Mouse (Mus musculus): ENCODE results near the gene Bcas3. TPM values are rescaled to one million over a fixed set of nuclear protein-coding genes. Genes with fewer than 3 reads are reported as not detected.

Gene Bcas3
- polyA plus RNA-seq, 1 experiment from 2014 or later = 32.5 TPM

DNA sequence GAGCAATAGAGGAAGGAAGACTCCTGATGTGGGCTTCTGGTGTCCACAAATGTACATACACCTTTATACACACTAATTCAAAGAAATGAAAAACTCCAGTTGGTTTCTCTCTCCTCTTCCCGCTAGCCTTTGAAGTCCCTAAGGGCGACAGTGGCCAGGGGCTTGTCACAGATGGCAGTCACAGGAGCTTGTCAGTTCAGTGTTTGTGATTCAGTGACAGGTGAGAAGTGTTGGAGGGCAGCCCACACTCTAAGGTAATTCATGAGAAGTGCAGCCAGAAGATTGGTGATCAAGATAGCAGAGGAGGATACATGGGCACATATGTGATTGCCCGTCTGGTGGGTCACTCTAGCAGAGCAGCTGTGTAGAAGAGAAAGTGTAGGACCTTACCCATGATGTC, 196.7 kb downstream of the Bcas3 start:
- Histone ChIP-seq H3K27ac (no peak overlapping the region), H3K27me3 (no peaks in the 10 kb centered on the region), H3K4me1 (no peaks in the 10 kb centered on the region), H3K9ac (no peak overlapping the region), H3K4me2 (no peak overlapping the region), H3K4me3 (no peak overlapping the region), H3K36me3 (no peaks in the 10 kb centered on the region), H3K9me3 (no peaks in the 10 kb centered on the region)
- no peak for ATAC-seq (ENCODE audit: borderline replicate concordance, extremely low read depth, low FRiP score, low TSS enrichment)
- WGBS = 74% methylated on average over 3 of the region's 3 CpGs

DNA sequence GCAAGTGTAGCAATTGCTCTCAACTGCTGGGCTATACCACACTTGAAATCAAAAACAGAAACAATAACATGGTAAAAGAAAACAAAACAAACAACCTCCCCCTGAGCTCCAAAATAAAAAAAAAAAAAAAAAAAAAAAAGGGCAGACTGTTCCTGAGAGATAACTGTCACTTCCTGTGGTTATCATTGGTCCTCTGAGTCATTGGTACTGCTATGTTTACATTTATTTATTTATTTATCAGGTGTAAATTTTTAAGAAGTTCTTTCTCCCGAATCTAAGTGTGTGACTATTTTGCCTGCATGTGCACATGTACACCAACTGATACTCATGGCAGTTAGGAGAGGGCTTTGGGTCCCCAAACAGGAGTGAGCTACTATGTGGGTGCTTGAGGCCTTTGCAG, 202.1 kb downstream of the Bcas3 start:
- ATAC-seq (ENCODE audit: borderline replicate concordance, extremely low read depth, low FRiP score, low TSS enrichment) = no peak
- Histone ChIP-seq H3K4me2 (no peak overlapping the region), H3K36me3 (no peaks in the 10 kb centered on the region), H3K9ac (no peak overlapping the region), H3K9me3 (no peaks in the 10 kb centered on the region), H3K4me3 (no peak overlapping the region), H3K27me3 (no peaks in the 10 kb centered on the region), H3K4me1 (no peaks in the 10 kb centered on the region), H3K27ac (no peak overlapping the region)
- WGBS = 12% methylated on average over 1 of the region's 1 CpGs

DNA sequence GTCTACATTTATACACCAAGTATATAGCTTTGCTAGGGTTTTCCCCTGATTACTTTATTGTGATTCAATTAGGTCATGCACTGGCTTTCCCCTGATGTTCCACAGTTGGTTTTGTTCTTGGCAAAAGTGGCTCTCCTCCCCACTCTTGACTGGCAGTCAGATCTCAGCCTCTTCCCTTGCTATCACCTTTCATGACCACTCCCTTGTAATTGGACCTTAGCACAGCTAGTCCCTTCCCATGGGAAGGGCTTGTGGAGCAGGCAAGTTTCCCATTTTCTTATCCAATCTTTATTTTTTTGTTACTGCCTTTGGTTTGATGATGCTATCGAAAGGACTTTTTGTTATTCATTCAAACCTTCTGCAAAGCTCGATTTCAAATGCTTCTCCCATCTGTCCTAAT, 202.8 kb downstream of the Bcas3 start:
- Histone ChIP-seq H3K4me3 (no peak overlapping the region), H3K9ac (no peak overlapping the region), H3K27me3 (no peaks in the 10 kb centered on the region), H3K4me2 (no peak overlapping the region), H3K9me3 (no peaks in the 10 kb centered on the region), H3K36me3 (no peaks in the 10 kb centered on the region), H3K4me1 (no peaks in the 10 kb centered on the region), H3K27ac (no peak overlapping the region)
- ATAC-seq (ENCODE audit: borderline replicate concordance, extremely low read depth, low FRiP score, low TSS enrichment) = no peak
- WGBS = 78% methylated on average over 2 of the region's 2 CpGs

DNA sequence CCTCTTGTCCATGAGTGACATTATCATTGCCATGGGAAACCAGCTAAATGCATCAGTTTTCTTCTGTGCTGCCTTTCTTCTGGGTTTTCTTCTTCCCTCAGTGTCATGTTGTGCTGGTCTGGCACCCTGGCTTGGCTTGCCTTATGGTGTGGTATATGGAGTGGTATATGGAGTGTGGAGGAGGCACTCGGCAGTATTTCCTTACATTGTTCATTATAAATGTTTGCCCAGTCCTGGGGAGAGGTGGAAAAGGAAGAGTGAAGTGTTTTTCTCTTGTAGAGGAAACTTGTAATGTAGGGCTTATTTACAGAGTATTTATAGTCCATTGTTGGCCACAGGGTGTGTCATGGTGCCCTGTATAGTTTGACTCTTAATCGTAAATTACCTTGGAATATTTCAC, 212.1 kb downstream of the Bcas3 start:
- Histone ChIP-seq H3K4me2 (no peak overlapping the region), H3K4me1 (0 out of 2 replicates have a peak, but pooled peaks cover 3% of the 10 kb centered on the region), H3K36me3 (no peaks in the 10 kb centered on the region), H3K9me3 (no peaks in the 10 kb centered on the region), H3K27me3 (no peaks in the 10 kb centered on the region), H3K27ac (no peak overlapping the region), H3K4me3 (no peak overlapping the region), H3K9ac (no peak overlapping the region)
- ATAC-seq (ENCODE audit: borderline replicate concordance, extremely low read depth, low FRiP score, low TSS enrichment) = peak; percentile 57; the same call in 1 of the 2 replicates
- WGBS = 67% methylated on average over 2 of the region's 2 CpGs

DNA sequence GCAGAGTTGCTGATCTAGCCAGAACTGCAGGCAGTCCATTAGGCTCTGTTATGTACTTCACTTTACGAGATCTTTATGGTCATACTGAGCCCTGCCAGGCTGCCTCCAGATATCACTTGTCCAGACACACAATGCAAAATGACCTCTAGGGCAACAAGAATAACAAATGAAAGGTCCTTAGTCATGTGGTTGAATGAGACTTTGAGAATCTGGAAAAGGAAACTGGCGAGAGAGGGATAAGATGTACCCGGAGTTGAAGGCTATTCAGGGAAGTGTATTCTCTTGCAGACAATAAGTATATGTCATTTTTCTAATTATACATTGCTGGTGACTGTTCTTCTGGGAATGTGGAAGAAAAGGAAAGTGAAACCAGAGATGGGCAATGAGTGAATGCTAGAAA, 218.1 kb downstream of the Bcas3 start:
- H3K36me3 ChIP-seq = no peaks in the 10 kb centered on the region
- no peak overlapping the region for H3K4me2 ChIP-seq
- H3K27ac ChIP-seq = peak overlapping the region; percentile 71
- no peaks in the 10 kb centered on the region for H3K27me3 ChIP-seq
- H3K9me3 ChIP-seq = no peaks in the 10 kb centered on the region
- peaks cover 41% of the 10 kb centered on the region for H3K4me1 ChIP-seq
- WGBS = 53% methylated on average over 3 of the region's 3 CpGs
- ATAC-seq (ENCODE audit: borderline replicate concordance, extremely low read depth, low FRiP score, low TSS enrichment) = no peak
- no peak overlapping the region for H3K4me3 ChIP-seq
- no peak overlapping the region for H3K9ac ChIP-seq

DNA sequence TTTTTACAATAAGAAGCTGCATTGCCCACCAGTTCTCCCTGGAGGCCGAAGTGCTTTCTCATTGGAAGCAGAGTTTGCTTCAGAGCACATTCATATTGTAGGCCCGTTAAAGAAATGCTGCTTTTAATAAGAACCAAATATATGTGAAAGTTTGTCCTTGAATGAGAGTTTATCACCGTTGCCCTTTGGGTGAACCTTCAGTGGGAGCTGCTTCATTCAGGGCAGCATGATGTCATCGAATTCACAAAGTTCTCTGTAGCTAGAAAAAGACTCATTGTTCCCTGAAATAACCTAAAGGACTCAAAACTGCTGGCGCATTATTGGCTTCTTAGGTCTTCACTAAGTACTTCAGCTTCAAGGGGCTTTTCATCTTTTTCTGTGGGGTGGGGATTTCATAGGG, 219.0 kb downstream of the Bcas3 start:
- Histone ChIP-seq H3K4me3 (no peak overlapping the region), H3K36me3 (no peaks in the 10 kb centered on the region), H3K27me3 (no peaks in the 10 kb centered on the region), H3K27ac (peak overlapping the region; percentile 71), H3K4me1 (peaks cover 41% of the 10 kb centered on the region), H3K9me3 (no peaks in the 10 kb centered on the region), H3K4me2 (no peak overlapping the region), H3K9ac (no peak overlapping the region)
- 29% methylated on average over 5 of the region's 5 CpGs for WGBS
- no peak for ATAC-seq (ENCODE audit: borderline replicate concordance, extremely low read depth, low FRiP score, low TSS enrichment)

DNA sequence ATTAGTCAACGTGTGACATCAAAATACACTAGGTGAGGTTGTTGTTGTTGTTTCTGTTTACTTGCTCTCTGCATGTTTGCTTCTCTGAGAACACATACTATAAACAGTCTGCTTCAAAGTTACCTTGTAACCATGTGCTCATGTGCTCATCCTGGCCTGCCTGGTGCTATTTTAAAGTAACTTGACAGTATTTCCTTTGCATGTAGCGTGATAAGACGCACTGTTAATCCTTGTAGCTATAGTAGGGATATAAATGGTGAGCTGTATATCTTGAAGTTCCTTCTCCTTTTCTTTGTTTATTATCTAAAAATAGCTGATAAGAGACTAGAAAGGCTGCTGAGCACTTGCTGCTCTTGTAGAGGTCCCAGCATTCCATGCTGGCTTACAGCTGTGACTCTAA, 219.6 kb downstream of the Bcas3 start:
- ATAC-seq (ENCODE audit: borderline replicate concordance, extremely low read depth, low FRiP score, low TSS enrichment) = no peak
- H3K27me3 ChIP-seq = no peaks in the 10 kb centered on the region
- WGBS = 40% methylated on average over 3 of the region's 3 CpGs
- H3K36me3 ChIP-seq = no peaks in the 10 kb centered on the region
- H3K9ac ChIP-seq = no peak overlapping the region
- no peak overlapping the region for H3K4me2 ChIP-seq
- H3K9me3 ChIP-seq = no peaks in the 10 kb centered on the region
- peak overlapping the region; percentile 71 for H3K27ac ChIP-seq
- no peak overlapping the region for H3K4me3 ChIP-seq
- peaks cover 47% of the 10 kb centered on the region for H3K4me1 ChIP-seq

DNA sequence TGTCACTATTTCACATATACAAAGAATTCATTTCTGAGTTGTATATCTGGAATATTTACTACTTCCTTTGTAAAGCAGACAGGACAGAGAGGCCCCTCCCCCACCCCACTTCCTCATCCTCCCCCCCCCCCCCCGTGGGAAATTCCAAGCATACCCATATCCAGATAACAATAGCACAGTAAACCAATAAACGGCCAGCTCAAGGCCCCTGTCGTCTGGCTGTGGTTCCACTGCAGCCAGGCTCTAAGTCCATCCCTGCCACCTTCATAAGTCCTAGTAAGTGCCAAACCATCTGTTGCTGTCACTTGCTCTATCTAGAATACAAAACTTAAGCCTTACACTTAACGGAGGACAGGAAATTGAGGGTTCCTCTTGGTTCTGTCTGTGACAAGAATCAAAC, 221.5 kb downstream of the Bcas3 start:
- peak overlapping the region; percentile 76; the same call in 1 of the 2 replicates for H3K27ac ChIP-seq
- no peak overlapping the region for H3K4me3 ChIP-seq
- no peak overlapping the region for H3K4me2 ChIP-seq
- no peaks in the 10 kb centered on the region for H3K27me3 ChIP-seq
- peaks cover 58% of the 10 kb centered on the region for H3K4me1 ChIP-seq
- WGBS = 4% methylated on average over 4 of the region's 4 CpGs
- peak; percentile 63 for ATAC-seq (ENCODE audit: borderline replicate concordance, extremely low read depth, low FRiP score, low TSS enrichment)
- no peak overlapping the region for H3K9ac ChIP-seq
- no peaks in the 10 kb centered on the region for H3K36me3 ChIP-seq
- H3K9me3 ChIP-seq = no peaks in the 10 kb centered on the region

DNA sequence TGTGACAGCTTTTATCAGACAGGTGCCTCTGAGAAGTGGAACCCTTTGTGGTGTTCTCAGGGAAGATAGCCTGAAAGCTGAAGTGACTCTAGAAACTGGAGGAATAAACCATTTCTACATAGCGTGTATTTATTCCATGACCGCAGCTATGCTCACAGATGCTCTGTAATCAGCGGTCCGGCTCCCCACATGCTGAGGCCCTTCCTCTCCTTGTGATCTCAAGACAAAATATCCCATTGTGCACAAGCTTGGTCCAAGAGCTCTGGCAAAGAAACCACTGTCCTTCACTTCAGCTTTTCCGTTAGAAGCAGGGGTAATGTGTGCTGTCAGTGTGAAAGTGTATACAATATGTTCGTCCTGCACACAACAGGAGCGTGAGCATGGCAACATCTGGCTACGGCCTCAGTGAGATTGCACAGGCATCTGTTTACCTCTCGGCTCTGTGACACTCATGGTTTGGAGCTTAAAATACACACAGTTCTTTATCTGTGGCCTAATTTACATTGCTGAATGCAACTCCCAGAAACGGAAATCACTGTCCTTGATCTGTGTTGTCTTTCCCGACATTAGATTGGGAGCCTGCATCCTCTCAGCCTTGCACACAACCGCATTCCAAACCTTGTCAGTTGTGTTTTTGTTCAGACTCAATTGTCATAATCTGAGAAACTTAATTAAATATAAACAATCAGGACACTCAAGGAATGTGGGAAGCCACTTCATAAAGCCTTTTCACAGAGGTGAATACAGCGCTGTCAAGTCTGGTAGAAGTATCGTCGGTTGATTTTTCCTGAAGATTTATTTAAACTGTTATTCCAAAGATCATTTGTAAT, 225.1 kb downstream of the Bcas3 start:
- Histone ChIP-seq H3K4me2 (no peak overlapping the region; the same call in 1 of the 2 replicates), H3K9ac (no peak overlapping the region), H3K4me3 (no peak overlapping the region), H3K36me3 (no peaks in the 10 kb centered on the region), H3K4me1 (peaks cover 32% of the 10 kb centered on the region), H3K27me3 (no peaks in the 10 kb centered on the region), H3K27ac (peak overlapping the region; percentile 77), H3K9me3 (no peaks in the 10 kb centered on the region)
- 25% methylated on average over 15 of the region's 15 CpGs for WGBS
- ATAC-seq (ENCODE audit: borderline replicate concordance, extremely low read depth, low FRiP score, low TSS enrichment) = peak; percentile 67

DNA sequence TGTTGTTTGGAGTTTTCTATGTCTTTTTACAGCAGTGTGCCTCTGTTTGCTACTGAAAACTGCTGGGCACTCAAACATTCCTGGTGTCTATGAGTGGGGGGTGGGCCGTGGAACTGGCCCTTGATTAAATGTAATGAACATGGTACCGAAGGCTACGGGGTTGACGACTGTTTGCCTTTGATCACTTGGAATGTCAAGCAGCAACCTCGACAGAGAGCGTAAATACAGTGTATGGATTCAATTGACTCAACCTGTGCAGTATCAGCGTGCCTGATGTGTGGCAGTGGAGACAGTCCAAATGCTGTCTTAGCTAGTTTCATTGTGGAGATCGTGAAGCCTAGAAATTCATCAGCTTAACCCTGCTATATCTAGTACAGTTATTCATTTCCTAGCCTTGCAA, 231.1 kb downstream of the Bcas3 start:
- no peak for ATAC-seq (ENCODE audit: borderline replicate concordance, extremely low read depth, low FRiP score, low TSS enrichment)
- H3K27ac ChIP-seq = no peak overlapping the region
- H3K9me3 ChIP-seq = no peaks in the 10 kb centered on the region
- H3K36me3 ChIP-seq = no peaks in the 10 kb centered on the region
- H3K27me3 ChIP-seq = no peaks in the 10 kb centered on the region
- no peak overlapping the region for H3K4me3 ChIP-seq
- no peaks in the 10 kb centered on the region for H3K4me1 ChIP-seq
- peak overlapping the region; percentile 4; the same call in 1 of the 2 replicates for H3K4me2 ChIP-seq
- H3K9ac ChIP-seq = no peak overlapping the region
- 32% methylated on average over 8 of the region's 8 CpGs for WGBS

DNA sequence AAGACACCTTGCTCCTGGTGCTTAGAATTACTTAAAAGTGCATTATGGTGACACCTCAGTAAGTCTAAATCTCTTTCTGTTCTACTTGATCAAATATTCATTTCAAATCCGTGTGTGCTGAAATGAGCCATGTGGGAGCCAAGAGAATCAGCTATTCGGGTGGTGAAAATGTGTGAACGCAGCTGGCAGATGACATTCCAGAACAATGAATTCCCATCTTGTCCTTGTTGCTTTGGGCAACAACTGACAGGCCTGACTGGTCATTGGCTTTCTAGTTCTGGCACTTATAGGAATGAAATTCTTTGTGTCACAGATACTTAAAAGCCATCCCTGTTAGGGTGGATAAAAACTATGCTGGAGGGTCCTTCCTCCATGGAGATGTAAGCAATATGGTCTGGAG, 240.7 kb downstream of the Bcas3 start:
- no peaks in the 10 kb centered on the region for H3K36me3 ChIP-seq
- H3K4me1 ChIP-seq = no peaks in the 10 kb centered on the region
- no peak overlapping the region for H3K9ac ChIP-seq
- no peak overlapping the region for H3K4me3 ChIP-seq
- 60% methylated on average over 3 of the region's 3 CpGs for WGBS
- no peak for ATAC-seq (ENCODE audit: borderline replicate concordance, extremely low read depth, low FRiP score, low TSS enrichment)
- no peak overlapping the region for H3K4me2 ChIP-seq
- no peak overlapping the region for H3K27ac ChIP-seq
- no peaks in the 10 kb centered on the region for H3K9me3 ChIP-seq
- no peaks in the 10 kb centered on the region for H3K27me3 ChIP-seq

DNA sequence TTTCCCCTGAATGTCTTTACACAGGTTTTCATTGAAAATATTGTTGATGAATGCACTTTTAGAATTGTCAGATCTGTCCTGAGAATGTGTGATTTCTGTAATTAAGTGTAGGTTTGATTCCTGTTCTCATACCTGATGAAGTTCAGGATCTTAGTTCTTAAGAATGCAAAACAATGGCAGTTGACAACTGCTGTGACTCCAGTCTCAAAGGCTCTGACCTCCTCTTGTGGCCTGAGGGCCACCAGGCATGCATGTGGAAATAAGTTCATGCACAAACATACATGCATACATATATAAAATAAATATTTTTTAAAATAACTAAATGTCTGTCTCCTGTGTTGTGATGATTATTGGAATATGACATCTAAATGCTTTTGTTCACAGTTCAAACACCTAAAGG, 246.3 kb downstream of the Bcas3 start:
- Histone ChIP-seq H3K4me2 (no peak overlapping the region), H3K9ac (no peak overlapping the region), H3K4me1 (peaks cover 4% of the 10 kb centered on the region; the same call in 1 of the 2 replicates), H3K36me3 (no peaks in the 10 kb centered on the region), H3K27ac (no peak overlapping the region), H3K27me3 (no peaks in the 10 kb centered on the region), H3K4me3 (no peak overlapping the region), H3K9me3 (no peaks in the 10 kb centered on the region)
- ATAC-seq (ENCODE audit: borderline replicate concordance, extremely low read depth, low FRiP score, low TSS enrichment) = no peak

All from lung, embryonic 15.5 days (tissue).